Mouse (Mus musculus) urinary bladder, postnatal 36 days (tissue): ENCODE measurements around the gene Gusb.
A peak's percentile ranks its signal among the peaks of the same experiment; 100 is the strongest.

ENCODE experiments used
- DNase-seq, 2 experiments: peaks; one replicate each; pipeline ENCODE4 v3.0.0; 2022; ENCODE audit warnings: low spot score in 2 of 2, mixed read lengths in 1 of 2

Gusb gene

DNA sequence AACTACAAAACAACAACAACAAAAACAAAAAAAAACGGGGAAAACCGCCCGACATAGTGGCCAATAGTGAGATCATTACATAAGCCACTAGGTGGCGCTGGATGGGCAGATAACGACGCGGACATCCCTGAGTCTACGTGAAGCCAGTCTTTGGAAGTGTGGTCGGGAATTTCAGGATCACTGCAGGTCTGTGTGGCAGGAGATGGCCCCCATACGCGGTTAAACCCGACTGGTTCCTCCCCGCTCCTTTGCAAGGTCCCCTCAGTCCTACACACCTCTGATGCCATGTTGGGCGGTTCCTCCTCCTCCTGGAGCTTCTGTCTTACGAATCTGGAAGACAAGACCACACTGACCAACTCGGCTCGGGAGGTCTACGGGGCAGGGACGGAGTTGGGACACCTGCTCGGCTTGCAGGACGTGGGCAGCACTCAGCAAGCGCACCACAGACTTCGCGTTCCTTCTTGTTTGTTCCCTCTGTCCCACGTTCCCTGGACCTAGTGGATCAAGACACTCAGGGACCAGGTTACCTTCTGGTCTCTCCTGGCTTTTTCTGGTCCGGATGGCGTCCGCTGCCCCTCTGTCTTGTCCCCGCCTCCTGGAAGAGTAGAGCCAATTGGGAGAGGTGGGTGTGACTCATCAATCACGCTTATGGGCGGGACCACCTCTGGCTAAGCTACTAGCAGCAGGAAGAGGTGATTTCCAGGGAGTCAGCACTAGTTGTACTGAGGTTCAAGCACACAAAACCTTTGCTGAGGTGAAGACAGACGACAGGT, 21.1 kb upstream of the Gusb start:
- DNase-seq, result peak; percentile 84 to 90

DNA sequence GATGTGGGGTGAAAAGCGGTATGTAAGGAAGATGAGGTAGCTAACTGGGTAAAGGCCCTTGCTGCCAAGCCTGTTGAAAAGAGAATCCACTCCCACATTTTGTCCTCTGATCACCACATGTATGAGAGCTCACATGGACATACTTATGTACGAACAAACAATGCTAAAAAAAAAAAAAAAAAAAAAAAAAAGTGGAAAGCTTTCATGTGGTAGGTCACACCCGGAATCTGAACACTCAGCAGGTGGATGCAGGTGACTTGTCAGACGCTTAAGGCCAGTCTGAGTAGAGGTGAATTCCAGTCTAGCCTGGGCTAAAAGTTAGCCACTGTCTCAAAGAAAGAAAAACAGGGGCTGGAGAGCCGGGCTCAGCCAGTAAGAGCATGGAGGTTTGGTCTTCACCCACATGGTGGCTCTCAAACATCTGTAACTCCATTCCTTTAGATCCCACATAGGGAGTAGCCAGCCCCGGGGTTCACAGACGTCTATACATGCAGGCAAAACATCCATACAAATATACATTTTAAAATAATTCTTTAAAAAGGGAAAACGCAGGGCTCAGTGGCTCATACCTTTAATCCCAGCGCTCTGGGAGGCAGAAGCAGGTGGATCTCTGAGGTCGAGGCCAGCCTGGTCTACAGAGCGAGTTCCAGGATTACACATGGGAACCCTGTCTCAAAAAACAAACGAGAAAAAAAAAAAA, 20.4 kb upstream of the Gusb start:
- DNase-seq, result no peak

DNA sequence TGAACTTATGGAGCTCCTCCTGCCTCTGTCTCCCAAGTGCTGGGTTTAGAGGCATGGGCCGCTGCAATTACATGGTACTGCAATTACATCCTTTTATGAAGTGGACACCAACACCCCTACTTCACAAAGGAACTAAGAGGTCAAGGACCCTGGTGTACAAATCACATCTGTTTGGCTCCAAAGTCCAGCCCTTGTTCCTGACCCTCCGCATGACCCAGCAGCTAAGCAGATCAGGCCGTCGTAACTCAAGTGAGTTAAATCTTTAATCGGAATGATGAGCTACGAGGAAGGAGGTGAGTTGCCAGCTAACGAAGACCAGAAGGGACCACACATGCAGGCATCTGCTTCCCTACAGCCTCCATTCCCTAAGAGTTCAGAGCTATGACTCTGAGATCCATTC, 19.5 kb upstream of the Gusb start:
- DNase-seq, result no peak

DNA sequence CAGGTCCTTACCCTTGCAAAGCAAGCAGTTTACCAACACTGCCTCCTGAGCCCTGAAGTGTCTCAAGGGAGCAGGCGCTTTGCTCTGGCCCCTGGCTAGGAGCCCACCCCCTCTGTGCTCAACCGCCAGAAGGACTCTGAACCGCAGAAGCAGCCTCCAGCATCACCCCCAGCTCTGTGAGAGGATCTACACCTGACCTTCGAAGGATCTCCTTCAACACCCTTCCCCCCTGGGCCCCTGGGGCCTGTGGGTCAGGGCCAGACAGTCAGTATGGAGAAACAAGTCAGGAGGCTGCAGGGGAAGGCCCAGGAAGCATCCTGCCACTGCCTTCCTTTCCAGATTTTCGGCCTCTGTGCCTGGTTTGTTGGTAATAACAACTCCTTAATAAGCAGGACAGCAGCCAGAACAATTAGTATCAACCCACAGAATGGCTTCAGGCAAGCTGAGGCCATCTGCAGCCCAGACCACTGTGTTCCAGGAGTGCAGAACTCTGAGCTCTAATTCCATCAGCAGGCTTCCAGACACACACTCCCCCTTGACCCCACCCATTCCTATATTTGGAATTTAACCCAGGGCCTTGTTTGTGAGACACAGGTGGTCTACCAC, 18.6 kb upstream of the Gusb start:
- no peak for DNase-seq

DNA sequence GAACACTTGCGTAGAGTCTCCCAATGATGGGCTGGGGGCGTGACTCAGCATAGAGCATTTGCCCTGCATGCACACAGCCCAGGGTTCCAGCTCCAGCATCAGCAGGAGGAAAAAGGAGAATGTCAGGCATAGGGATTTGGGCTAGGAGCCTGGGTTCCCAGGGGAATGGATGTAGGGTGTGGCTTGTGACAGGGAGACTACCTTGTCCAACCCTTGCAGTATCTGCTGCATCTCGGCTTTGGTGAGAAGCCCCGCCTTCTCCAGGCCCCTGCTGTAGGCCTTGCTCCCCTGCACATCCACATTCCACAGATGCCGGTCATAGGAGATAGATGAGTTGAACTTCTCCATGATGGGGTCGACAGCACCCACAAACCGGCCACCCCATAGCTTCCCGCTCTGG, 16.6 kb upstream of the Gusb start:
- DNase-seq, result no peak

DNA sequence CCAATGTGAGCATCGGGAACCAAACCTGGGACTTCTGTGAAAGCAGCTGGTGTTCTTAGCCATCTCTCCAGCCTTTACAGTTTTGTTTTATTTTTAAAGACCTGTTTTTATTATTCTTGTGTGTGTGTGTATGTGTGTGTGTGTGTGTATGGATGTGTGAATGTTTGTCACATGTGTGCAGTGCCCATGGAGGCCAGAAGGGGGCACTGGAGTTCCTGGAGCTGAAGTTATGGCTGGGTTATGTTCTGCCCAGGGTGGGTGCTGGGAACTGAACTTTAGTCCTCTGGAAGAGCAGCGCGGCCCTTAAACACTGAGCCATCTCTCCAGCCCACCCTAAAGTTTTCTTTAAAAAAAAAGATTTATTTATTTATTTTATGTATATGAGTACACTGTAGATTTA, 12.3 kb upstream of the Gusb start:
- no peak for DNase-seq

DNA sequence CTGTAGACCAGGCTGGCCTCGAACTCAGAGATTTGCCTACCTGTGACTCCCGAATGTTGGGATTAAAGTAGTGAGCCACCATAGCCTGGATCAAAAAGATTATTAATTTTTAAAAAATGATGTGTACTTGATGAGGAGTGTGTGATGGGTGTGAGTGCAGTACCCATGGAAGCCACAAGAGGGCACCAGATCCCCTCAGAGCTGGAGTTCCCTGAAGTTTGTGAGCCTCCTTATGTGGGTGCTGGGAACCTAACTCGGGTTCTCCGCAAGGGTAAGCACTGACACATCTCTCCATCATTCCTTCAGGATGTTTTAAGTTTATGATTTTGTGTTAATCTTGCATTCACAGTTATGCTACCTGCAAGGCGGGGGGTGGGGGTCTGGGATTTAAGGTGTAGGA, 8.1 kb upstream of the Gusb start:
- no peak for DNase-seq

DNA sequence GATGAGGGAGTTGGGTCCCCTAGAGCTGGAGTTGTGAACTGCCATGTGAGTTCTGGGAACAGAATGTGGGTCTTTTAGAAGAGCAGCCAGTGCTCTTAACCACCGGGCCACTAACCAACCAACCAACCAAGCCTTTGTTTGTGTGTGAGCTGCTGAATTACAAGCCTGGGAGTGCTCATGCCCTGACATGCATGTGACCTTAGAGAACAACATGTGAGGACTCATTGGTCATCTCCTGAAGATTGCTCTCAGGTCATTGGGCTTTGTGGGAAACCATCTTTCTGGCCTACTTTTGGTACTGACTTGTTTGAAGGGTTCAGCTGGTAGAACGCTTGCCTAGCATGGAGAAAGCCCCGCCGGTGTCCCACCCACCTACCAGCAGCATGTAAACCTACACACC, 6.9 kb upstream of the Gusb start:
- DNase-seq, result no peak

DNA sequence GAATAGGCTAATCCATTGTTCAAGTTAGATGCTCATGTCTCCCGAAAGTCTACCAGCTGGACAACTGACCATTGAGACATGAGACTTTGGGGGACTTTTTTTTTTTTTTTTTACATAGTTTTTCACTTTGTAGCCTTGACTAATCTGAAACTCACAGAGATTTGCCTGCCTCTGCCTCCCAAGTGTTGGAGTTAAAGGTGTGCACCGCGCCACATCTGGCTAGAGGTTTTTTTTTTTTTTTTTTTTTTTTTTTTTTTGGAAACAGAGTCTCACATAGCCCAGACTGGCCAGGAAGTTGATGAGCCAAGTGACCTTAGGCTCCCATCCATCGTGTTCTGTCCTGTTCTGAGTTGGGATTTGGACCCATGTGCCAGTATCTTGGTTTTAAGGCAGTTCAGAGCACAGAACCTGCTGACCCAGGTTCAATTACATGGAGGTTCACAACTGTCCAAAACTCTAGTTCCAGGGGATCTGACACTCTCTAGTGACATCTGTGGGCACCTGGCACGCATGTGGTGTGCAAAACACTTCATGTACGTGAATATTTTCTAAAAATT, 5.3 kb upstream of the Gusb start:
- DNase-seq, result no peak

DNA sequence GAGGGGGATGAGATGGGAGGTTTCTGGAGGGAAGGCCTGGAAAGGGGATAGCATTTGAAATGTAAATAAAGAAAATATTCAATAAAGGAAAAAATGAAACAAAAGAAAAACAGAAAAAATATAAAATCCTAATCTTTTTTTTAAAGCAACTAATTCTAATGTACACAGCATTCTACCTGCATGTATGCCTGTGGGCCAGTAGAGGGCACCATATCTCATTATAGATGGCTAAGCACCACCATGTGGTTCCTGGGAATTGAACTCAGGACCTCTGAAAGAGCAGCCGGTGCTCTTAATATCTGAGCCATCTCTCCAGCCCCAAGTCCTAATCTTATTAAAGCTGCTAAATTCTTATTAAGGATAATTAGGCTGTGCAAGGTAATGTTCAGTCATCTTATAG, 4.5 kb upstream of the Gusb start:
- DNase-seq, result no peak

DNA sequence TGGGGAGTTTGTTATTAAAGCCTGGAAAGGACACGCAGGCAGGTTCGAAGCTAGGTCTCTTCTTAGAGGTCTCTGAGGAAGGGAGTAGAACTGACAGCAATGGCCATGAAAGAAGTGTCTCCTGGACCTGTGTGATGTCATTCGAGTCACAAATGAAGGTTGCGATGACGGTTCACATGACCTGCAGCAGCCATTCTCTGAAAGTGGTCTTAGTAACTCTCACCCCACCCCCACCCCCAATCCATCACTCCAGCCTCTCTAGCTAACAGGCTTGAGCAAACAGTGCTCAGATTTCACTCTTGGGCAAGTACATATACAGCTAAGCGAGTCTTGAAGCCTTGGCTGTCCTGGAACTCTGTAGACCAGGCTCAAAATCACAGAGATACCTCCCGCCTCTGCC, 380 bp upstream of the Gusb start:
- DNase-seq, result no peak

DNA sequence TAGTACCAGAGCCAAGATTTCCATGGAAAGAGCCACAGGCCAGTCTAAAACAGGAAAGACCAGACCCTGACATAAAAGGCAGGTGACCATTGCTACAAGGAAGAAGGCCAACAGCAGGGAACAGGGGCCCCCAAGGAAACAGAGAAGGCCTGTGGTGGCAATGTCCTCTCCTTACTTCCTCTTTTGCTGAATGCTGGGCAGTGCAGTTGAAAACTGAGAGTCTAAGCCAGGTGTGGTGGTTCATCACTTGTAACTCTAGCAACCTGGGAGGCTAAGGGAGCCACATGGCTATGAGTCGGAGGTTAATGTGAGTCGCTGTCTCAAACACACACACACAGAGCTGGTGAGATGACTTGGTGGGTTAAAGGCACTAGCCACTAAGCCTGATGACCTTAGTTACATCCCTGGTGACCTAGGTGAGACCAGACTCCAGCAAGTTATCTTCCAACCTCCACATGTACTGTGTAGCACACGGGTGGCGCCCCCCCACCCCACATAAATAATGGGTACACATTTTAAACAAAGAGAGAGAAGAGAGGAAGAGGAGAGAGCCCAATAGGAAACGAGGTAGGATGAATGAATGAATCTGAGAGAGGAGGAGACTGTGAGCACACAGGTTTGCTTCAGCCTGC, 1.4 kb downstream of the Gusb start:
- no peak for DNase-seq

DNA sequence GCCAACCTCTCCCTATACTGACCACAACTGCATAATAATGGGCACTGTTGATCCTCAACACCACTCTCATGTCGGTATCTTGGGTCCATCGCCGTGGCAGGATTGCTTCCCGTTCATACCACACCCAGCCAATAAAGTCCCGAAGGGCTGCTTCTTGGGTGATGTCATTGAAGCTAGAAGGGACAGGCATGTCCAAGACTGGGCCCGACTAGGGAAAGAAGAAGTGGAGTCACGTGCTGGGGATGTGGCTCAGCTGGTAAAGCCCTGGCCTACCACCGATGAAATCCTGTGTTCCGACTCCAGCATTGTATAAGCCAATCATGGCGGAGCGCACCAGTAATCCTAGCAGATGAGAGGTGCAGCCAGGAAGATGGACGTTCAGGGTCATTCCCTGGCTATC, 2.1 kb downstream of the Gusb start:
- peak in 1 of 2 experiments; percentile 28 for DNase-seq

DNA sequence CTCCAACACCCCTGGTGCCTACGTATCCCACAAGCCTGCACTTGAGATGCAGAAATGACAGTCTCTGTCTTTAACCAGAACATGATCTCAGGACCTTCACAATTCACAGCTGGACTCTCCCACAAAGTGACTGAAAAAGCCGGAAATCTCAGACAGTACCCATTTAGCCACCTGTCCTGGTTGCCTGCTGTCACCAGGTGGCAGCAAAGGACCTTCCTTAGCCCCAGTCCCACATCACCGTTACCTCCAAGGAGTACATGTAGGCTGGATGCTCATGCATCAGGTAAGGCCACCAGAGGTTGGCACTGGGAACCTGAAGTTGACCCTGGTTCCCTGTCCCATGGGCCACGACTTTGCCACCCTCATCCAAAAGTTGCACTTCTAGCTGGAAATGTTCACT, 3.8 kb downstream of the Gusb start:
- DNase-seq, result peak; percentile 39 to 47

DNA sequence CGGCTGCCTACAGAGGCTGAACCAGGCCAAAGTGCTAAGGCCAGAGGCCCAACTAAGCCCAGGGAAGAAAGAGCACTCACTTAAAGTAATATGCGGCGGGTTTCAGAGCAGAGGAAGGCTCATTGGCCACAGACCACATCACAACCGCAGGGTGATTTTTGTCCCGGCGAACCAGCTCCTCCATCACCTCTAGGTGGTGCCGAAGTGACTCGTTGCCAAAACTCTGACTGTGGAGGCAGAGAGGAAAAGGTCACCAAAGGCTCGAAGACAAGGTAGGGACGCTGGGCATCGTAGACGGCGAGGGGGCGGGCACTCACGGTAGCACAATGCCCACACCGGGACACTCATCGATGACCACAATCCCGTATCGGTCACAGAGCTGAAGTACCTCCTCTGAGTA, 5.1 kb downstream of the Gusb start:
- no peak for DNase-seq

DNA sequence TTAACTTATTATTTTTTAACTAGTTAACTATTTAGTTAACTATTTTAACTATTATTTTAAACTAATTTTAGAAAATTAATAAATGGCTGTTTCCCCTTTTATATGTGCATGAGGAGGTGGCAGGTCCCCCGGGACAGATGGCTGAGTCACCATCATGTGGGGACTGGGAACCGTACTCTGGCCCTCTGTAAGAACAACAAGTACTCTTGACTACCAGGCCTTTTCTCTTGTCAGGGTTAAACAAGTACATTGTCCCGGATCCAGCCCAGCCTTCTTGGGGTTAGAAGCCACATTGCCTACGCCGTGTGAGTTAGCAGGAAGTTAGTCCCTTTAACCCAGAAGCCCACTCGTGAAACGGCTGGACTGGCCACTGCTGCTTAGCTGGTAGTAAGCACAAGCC, 7.9 kb downstream of the Gusb start:
- no peak for DNase-seq

DNA sequence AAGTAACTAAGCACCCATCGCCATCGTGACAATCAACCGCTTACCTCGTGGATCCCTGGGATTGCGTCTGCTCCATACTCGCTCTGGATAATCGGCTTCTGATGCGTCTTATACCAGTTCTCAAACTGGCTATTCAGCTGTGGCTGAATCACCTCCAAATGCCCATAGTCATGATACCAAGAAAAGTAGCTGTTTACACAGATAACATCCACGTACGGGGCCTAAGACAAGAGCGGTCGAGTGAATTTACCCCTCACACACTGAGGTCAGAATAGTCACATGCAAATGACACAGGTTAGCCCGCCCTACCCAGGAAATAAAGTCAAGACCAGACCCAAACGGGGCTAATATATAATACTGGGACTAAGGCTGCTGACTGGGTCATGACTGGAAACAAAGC, 9.5 kb downstream of the Gusb start:
- no peak for DNase-seq

DNA sequence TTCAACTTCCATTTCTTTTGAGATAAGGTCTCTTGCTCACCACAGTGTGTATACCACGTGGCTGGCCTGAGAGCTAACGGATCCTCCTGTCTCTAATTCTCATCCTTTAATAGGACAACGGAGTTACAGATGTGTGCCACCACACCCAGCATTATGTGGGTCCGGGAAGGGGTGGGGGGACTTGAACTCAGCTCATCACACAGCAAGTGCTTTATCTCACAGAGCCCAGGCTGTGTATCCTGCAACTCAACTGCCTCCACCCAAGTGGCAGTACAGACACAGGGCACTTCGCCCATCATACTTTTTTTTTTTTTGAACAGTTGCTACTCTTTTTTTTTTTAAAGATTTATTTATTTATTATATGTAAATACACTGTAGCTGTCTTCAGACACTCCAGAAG, 11.0 kb downstream of the Gusb start:
- DNase-seq, result no peak

DNA sequence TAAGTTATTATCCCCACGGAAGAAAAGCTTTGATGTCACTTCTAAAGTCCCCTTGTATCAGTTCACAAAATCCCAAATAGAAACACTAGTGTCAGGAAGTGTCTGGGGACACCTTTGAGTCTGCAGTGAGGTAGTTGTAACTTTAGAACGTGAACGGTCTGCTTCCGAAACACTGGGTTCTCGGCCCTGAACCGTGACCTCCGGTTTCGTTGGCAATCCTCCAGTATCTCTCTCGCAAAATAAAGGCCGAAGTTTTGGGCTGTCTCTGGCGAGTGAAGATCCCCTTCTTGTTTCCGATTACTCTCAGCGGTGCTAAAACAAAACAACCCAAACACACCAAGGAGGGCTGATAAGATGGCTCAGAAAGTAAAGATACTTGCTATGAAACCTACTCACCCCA, 13.5 kb downstream of the Gusb start:
- DNase-seq, result no peak

DNA sequence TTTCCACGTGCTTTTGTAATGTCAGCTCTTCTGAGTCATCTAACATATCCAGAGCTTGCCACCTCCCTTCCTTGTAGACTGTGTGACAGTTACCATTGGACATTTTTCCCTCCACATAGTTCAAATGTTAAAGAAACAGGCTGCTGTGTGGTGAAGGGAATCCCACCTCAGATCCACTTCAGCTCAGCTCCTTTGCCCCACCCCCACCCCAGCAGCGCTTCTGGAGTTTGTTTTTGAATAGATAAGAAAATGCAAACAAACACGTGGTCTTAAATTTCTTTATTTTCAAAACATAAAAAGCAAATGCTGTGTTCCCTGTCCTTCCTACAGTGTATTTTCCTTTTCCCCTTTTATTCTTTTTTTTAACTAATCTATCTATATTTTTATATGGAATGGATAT, 22.6 kb downstream of the Gusb start:
- DNase-seq, result no peak

DNA sequence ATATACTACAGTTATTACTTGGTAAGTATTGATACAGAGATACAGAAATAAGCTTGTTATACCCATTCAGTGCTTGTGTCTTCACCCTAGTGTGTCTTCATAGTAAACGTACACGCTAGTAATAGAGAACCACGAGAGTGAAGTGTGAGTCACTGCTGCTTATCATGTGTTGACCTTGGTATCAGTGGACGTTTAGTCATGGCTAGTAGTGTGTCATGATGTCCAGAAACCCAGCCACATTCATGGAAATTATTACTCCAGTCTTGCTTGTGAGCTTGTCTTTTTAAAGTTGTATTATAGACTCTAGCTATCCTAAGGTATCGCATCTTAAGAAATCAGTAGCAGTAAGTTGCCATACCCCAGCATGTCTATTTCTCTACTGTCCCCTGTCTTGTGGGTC, 24.2 kb downstream of the Gusb start:
- no peak for DNase-seq

DNA sequence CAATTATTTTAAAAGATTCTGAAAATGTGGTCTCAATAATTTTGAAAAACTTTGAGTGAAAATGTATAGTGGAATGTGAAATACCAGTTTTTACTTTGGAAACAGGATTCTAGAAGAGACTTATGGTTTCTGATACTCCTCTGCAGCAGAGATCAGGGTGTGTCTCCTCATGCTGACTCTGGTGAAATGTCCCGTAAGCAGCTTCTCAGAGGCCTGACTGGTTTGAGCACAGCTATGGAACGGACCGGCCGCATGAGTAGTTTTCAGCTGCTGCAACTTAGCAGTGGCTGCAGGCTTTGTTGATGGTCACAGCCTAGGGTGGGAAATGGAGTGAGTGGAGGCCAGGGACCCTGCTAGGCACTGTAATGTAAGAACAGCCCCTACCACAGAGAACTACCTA, 25.1 kb downstream of the Gusb start:
- no peak for DNase-seq
